Mouse (Mus musculus): ENCODE results near the gene Knop1.
A peak's percentile ranks its signal among the peaks of the same experiment; 100 is the strongest.

The Knop1 gene

DNA sequence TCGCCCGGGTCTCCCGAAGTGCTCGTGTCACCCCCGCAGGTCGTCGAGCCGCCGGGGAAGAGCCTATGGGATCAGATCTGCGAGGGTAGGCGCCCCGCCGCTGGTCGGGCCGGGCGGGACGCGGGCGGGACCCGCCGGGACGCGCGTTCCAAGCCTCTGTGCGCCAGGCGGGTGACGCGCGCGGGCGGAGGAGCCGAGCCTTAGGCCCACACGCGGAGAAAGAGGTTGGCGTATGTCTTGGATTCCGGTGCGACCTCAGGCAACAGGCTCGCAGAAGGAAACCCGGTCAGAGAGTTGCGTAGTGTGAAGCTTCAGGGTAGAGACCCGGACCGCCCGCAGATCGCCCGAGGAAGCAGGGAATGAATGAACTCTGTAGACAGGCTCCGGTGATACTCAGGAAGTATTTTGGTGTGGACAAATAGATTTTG is at the start of gene Knop1:
Knop1 (minus strand) TSS at position 378 of the 428 bp plus-strand sequence.
- no peak for DNase-seq

DNA sequence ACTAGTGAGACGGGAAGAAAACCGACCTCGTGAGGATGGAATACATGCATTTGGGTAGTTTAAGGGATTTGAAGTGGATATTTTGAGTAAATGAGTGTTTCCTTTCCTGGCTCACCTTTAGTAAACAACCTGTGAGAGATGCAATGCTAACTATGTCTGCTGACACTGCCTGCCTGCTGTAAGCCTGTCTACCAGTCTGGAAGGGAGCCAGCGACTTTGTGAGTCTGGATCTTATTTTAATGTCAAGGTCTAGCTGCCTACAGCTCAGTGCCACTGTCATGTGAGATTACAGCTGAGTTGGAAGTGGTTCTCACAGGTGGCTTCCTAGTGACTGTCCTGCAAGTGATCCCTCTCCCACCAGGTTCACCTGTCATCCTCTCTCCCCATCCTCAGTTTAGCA is 48.5 kb upstream of the Knop1 start:
- no peak for DNase-seq

DNA sequence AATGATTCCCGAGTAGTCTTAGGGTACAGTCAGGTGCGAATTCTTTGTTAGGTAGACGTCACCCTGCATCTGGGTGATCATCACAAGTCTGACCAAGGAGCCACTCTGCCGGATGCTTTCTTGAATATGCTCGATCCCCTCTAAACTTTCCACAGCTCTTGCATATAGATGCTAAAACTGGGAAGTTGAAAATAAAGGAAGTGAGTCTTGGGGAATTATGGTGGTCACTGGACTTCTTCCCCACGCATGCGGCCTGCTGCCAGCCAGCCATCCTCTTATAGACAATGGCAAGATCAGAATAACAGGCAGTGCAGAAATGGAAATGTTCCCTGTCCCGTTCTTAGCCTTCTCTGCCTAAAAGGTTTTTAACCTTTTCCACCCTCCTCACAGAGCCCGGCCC is 47.8 kb upstream of the Knop1 start:
- DNase-seq: no peak

DNA sequence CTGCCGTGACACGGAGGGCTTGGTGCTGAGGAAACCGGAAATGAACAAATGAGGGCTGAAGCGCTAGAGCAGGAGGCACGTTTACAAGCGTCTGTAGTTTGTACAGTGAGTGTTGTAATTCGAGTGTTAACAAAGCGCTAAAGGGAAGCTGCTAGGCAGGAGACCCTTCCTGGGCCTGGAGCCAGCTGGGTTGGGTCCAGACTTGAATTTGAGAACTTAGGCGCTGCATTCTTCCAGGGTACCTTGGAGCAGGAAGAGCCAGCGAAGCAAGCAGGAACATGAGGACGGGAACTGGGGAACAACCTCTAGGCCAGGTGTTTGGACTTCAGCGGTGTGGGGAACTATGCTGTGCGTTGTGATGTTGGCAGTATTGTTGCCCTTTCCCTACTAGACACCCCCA is 46.9 kb upstream of the Knop1 start:
- DNase-seq: no peak

DNA sequence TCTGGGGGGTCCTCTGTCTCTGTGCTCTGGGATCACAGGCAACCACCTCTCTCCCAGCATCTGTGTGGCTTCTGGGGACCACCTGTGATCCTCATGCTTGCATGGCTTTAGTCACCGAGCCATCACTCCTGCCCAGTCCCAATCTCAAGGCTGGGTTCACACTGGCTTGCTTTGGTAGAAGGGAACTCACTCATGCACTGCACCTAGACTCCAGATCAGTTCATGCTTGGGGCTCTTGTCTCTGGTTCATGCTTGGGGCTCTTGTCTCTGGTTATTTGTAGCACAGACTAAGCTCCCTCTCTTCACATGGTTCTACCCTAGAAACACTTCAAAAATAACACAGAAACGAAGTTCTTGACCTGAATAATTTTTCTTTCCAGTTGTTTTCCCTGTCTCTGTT is 44.0 kb upstream of the Knop1 start:
- DNase-seq: no peak

DNA sequence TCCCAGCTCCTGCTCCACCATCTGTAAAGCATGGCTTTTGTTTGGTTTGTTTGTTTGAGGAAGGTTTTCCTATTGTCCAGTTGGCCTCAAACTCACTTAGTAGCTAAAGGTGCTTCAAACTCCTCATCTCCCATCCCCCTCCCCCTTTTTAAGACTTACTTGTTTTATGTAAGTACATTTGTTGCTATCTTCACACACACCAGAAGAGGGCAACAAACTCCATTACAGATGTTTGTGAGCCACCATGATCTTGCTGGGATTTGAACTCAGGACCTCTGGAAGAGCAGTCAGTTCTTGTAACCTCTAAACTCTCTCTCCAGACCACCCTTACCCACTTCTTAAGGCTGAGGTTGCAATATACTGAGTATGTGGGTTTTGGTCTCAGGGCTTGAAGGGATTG is 42.0 kb upstream of the Knop1 start:
- DNase-seq: no peak

DNA sequence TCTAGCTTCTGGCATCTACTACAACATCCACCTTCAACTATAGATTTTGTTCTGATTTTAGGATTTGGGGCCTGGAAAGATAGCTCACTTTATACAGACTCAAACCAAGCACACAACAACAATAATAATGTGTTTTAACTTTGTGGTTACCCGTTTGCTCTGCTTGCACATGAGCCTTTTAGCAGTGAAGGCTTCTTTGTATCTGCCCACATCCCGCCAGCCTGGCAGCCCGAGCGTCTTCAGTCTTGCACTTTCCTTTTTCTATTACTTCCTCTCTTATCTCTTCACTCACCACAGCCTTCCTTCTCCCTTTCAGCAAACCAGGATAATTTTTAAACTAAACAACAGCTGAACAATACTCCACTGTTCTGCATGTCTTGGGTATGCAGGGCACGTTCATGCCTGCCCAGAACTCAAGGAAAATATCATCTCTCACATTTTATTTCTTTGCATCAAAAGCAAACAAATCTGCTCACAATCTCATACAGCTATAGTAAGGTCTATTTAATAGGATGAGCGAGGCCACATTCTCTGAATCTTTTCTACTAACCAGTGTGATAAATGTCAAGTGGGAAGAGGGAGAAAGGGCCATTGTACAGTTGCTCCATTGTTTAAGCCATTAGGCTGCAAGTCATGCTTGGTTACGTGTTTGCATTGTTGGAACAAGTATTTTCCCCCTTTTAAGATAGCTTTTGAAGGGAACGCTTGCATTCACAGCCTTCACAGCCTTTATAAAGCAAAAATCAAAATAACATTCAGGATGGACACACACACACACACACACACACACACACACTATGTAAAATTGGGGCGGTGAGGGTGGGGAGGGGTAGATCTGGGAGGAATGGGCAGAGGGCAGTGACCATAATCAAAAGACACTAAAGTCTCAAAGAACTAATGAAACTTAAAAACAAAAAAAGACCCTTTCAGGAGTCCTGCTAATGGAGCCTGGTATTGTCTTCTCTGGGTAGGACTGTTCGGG is 39.7 kb upstream of the Knop1 start:
- no peak for DNase-seq

DNA sequence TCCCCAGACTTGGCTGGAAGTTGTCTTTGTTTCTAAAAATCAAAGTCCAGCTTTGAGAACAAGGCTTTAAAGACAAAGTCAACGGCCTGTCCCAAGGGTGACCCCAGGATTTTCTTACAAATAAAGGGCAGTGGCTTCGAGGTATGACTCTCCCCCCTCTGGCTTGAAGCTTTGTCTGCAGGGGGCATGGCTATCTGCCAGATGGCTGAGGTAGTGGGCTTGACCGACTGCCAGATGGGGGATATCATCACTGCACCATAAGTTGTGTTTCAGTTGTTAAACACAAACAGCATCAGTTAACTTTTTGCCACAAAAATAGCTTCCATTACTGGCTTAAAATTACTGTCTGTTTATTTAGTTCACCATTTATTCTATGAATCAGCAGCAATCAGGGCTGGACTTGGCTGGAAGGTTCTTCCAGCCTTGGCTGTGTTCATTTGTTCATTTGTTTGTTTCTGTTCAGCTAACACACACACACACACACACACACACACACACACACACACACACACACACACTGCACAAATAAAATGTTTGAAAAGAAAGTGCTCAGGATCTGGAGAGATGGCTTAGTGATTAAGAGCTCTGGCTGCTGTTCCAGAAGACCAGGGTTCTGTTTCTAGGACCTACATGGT is 33.1 kb upstream of the Knop1 start:
- no peak for DNase-seq

DNA sequence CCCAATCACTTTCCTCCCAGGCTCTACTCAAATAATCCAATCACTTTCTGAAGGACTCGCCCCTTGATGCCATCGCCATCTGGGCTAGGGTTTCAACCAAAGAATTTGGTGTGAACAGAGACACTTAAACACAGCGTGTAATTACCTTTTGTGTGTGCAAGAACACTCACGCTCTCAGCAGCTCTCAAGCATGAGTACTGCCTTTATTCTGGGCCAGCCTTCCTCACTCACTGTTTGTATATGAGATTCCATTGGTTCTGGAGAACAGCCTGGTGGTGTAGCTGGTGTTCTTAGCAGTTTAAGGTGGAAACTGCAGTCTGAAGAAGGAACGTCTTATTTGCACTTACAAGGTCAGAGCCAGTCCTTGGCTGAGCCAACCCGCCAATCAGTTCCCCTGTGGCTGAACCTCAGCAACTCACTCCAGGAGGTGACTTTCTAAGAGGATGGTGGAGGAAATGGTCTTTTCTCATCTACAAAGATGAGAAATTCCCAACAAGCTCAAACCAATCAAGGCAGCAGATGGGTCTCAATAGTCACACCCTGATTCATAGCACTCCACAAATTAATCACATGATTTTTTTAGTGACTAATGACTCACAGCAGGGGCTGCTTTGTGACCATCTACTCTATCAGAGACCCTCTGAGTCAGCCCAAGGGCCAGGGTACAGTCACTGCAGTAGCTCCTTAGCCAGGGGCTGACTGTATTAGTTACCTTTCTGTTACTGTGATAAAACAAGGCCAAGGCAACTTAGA is 31.4 kb upstream of the Knop1 start:
- no peak for DNase-seq

DNA sequence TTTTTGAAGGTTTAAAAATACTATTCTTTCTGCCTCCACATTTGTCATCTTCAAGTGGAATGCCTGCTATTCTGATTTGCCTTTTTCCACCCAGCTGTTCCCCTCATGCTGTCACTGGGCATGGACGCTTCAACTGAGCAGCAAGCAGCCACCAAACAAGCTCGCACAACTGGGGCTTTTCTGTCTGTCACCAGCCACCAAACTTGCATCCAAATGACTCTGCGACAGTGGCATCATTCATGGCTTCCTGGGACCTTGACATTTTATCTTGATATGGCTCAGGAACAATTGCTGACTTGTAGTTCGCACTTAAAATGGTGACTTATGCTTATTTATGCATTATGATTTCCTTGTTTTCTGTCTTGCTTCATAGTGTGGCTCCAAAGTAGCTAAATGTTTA is 28.9 kb upstream of the Knop1 start:
- DNase-seq: no peak

DNA sequence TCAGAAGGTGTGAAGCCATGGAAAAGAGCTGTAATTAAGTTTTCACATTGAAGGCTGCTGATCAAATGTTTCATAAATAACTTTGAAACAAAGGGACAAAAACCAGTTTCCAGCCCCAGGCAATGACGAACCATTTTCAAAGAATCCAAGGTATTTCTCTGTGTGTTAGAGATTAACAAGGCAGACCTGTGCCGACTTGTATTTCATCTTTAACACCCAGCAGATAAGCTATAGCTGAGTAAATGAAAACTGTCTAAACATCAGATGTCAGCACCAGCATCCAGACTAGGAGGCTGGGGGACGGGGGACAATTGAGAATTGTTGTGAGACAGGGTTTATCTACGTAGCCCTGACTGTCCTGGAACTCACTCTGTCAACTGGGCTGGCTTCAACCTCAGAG is 27.9 kb upstream of the Knop1 start:
- no peak for DNase-seq

DNA sequence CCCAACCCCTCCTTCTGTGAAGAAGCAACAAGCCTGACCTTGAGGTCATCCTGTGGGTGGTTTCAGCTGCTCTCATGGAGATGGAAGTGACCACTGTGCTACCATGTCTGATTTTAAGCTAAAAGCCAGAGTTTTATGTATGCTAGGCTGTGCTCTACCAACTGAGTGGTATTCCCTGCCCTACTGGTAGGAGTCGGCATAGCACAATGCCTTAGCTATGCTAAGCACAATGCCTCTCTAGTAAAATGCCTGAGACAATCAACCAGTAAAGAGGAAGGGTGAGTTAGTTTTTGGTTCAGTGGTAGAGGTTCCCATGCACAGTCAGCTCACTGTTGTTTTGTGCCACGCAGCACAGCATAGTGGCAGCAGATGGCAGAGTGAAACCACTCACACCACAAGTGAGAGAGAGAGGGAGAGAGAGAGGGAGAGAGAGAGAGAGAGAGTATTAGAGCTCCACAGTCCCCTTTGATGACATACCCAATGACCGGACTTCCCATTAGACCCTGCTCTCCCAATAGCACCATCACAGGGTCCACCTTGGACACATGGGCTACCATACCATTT is 23.5 kb upstream of the Knop1 start:
- no peak for DNase-seq

DNA sequence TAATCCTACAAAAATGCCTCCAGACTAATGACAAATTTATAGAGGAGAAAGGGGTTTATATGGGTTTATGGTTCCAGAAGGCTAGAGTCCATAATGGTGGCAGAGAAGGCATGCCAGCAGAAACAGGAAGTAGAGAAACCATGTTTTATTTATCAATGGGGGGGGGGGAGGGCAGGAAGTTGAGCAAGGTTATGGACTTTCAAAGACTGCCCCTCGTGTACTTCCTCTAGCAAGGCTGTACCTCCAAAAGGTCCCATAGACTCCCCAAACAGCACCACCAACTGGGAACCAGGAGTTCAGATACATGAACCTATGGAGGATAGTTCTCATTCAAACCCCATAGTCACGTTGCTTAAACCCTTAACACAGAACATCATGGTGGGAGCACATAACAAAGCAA is 9.3 kb upstream of the Knop1 start:
- DNase-seq: no peak

DNA sequence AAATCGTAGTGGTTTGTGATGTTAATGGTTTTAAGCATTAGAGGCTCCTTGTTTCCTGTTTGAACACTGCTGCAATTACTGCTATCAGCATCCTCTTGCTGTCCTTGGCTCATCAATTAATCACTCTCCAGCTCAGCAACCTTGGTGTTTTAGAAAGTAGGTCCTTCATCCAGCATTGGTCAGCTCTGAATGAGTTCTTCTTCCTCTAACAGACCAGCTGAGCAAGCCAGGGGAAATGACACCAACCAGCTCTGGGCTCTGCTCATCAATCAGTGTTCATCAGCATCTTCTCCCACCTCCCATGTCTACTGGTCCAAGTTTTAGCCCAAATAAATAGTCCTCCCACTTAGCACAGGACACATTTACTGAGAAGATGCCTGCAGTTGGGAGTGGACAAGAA is 2.6 kb upstream of the Knop1 start:
- no peak for DNase-seq

DNA sequence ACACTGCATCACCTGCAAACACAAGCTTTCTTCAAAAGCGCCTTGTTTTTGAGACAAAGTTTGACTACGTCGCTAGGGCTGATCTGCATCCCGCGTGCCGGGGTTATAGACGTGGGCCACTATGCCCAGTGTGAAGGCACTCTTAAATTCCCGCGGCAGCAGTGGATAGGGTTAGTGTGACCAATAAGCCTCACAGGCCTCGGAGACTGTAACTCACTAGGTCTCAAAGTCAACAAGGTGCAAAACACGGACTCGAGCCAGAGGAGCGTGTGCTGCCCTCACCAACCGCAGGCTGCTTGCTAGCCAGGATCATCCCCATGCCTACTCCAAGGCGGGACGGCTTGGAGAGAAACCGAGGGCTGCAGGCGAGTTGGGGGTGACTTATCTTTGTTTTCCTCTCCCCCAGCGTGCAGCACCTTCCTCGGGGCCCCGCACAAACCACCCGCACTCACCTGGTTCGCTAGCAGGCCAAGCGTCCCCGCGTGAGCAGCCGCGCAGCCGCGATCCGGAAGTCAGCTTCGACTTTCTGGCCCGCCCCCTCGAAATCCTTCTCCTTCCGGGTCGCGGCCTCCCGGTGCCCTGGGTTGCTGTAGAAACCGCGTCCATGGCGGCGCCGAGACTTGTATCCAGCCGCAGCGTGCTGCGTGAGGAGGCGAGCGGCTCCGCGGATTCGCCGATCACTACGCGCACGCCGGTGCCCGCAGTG is 730 bp downstream of the Knop1 start, which contains the start of gene Iqck:
Iqck (plus strand) TSS at position 582 of the 706 bp plus-strand sequence.
- DNase-seq: peak; percentile 86

DNA sequence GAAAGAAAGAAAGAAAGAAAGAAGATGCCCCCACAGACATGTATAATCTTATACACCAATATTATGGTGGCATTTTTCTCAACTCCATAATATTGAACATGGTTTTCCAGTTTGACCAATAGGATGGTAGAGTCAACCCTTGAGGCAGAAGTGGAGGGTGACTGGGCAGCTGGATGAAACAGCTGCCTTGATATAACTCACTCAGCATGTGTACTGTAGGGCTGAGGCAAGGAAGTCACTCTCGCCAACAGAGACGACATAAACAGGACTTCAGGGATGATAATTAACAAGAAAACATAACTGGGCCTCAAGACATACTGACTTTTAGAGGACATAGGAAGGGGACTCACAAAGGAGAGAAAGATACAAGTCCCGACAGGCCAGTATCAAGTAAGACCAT is 1.4 kb downstream of the Knop1 start:
- DNase-seq: no peak

DNA sequence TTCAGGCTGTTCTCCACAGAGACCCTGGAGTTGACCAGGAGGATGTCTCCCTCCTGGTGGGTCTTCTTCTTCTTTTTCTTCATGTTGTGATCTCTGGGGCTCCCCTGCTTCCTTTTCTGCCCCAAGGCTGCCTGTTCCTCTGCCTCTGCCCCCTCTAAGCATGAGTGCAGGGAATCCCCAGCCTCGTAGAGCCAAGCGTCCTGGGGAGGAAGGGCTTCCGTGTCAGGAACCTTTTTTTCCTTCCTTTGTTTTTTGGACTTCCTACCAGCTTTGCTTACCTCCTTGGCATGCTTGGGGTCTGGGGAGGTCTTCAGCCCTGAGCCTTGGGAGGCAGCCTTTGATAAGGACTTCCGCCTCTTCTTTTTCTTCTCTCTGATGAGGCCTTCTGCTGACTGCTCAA is 3.4 kb downstream of the Knop1 start:
- no peak for DNase-seq

DNA sequence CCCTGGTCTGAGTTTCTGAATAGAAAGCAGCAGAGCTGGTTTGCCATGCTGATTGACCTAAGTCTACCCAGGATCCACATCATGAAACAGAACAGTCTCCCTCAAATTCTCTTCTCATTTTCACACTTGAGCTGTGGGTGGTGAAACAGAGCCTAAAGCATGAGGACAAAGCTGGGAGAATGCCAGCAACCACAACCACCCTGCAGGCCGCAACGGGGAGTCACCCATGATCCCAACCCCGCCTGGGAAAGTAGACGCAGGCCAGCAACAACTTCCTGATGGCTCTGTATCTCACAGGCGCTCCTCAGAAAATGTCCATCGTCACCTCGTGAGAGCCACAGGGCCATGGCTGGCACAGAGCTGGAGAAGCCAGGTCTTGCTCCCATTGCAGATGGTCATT is 4.5 kb downstream of the Knop1 start:
- no peak for DNase-seq

DNA sequence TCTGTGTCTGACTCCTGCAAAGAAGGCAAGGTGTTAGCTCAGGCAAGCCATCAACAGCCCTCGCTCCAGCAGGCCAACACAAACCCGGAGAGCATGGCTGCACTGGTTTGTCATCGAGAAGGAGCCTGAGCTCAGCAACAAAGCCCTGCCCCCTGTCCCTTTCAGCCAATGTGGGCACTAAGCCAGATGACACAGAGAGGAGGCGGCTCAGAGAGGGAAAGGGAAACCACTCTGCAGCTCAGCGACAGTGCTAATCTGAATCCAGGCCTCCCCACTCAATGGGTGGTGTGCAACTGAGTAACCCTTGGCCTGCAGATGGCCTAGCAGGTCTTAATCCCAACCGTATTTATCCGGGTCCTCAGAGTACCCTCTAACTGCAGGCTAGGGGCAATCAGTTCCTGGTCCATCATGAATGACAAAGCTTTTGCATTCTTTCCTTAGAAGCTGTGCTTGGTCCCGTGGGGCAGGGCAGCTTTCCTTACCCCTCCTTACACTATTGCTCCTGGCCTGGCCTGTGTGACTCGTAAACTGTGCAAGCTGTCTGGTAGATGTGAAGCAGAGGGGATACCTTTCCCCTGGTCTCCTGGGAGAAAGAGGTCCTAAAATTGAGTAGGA is 5.3 kb downstream of the Knop1 start:
- DNase-seq: no peak

DNA sequence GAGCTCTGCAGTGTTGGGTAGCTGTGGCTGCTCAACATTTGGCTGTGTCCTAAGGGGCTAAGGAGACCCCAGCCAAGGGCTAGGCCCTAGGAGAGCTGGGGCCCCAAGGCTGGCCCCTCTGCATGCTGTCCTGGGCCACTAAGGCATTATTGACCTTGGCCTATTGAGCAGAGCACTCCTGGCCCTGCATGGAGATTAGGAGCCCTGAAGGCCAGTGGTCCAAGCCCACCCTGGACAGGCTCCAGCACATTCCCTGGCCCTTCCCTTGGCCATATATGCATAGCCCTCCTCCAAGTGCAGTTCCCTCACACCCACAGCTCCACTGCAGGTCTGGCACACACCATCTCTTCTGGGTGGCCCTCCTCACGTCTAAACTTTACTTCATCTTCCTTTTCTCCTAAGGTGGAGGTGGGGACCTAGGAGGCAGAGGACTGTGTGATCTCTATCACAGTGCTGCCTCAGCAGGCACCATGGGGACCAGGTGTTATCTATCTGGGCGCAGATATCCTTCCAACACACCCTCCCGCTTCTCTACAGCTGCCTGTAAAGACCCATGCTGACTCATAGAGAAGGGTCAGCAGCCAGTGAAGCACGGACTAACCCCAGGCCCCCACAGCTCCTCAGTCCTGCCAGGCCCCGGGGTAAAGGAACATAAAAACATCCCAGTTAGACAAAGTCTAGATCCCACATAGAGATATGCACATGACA is 6.4 kb downstream of the Knop1 start:
- DNase-seq: no peak

DNA sequence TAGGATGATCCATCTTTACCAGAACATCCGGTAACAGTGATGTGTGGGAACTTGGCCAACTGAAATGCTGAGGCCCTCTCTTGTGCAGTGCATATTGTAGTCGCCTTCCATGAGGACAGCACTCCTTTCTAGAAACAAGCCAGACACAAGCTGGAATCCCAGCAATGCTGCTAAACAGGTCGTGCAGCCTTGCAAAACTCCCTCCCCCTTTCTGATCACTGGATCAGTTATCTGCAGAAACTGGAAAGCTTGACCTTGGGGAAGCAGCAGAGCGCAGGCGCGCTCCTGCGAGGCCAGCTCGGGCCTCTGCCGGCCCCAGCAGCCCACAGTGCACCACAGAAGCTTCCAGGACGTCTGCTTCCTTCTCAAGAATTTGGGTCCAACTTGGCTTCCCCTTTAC is 7.3 kb downstream of the Knop1 start:
- peak; percentile 90 for DNase-seq

Measured in kidney, adult 11 months (tissue).